Mouse (Mus musculus) liver, embryonic 14.5 days (tissue): ENCODE measurements around the gene Mgat4c. TPM values are rescaled to one million over a fixed set of nuclear protein-coding genes. Genes with fewer than 3 reads are reported as not detected.

ENCODE experiments used
- ATAC-seq: fragments of 200-750 bp; cut with Nextera tagmentation; 2 replicates; pipeline ENCODE4 v1.8.0; 2017; ENCODE audit warnings: moderate number of reproducible peaks, mild to moderate bottlenecking, moderate library complexity; ENCODE audit not compliant: insufficient read depth
- DNase-seq, 3 experiments: peaks; one replicate each; pipeline ENCODE4 v3.0.0-alpha.2; 2012 to 2013; ENCODE audit warnings: low read depth in 3 of 3, low spot score in 3 of 3
- H3K27ac ChIP-seq: fragments of 300-500 bp; sonication (generic); 2 replicates; pipeline ENCODE4 v1.5.1; 2014; ENCODE audit warnings: moderate library complexity, mild to moderate bottlenecking, control low read depth, inconsistent platforms
- H3K27me3 ChIP-seq: fragments of 300-500 bp; sonication (generic); 2 replicates; pipeline ENCODE4 v1.6.1; 2014; ENCODE audit warnings: mild to moderate bottlenecking, low read length, moderate library complexity; ENCODE audit not compliant: control insufficient read depth, insufficient read depth
- H3K36me3 ChIP-seq: fragments of 300-500 bp; sonication (generic); replicated peaks from 2 replicates; pipeline ENCODE4 v1.6.1; 2014; ENCODE audit warnings: low read depth; ENCODE audit not compliant: control insufficient read depth, insufficient read depth
- H3K4me1 ChIP-seq, 2 experiments: fragments of 200-500 bp in 1 of 2; fragments of 300-500 bp in 1 of 2; sonication (generic) in 1 of 2; replicated peaks; 2 replicates each; pipeline ENCODE4 v1.6.1; 2012 to 2014; ENCODE audit warnings: antibody characterized with exemption in 1 of 2, inconsistent platforms in 1 of 2, low read length in 1 of 2; ENCODE audit not compliant: control insufficient read depth in 2 of 2, insufficient read depth in 2 of 2
- H3K4me2 ChIP-seq: fragments of 300-500 bp; sonication (generic); 2 replicates; pipeline ENCODE4 v1.6.1; 2014; ENCODE audit warnings: low read depth, mild to moderate bottlenecking, control low read depth, moderate library complexity
- H3K4me3 ChIP-seq, 2 experiments: fragments of 200-500 bp in 1 of 2; fragments of 300-500 bp in 1 of 2; sonication (generic) in 1 of 2; 2 replicates each; pipeline ENCODE4 v1.5.1; 2012 to 2014; ENCODE audit warnings: low read depth in 2 of 2, low read length in 2 of 2, mild to moderate bottlenecking in 2 of 2, control low read depth in 1 of 2, inconsistent platforms in 1 of 2, moderate library complexity in 1 of 2; ENCODE audit not compliant: insufficient read depth in 1 of 2
- H3K9ac ChIP-seq: fragments of 300-500 bp; sonication (generic); replicated peaks from 2 replicates; pipeline ENCODE4 v1.6.1; 2014; ENCODE audit warnings: mild to moderate bottlenecking, control low read depth, moderate library complexity
- H3K9me3 ChIP-seq: fragments of 300-500 bp; sonication (generic); 2 replicates; pipeline ENCODE4 v1.6.1; 2016; ENCODE audit warnings: low read length, mixed read lengths; ENCODE audit not compliant: control insufficient read depth
- CTCF ChIP-seq: IDR thresholded peaks from 2 replicates; pipeline ENCODE4 v1.5.1; 2016; ENCODE audit warnings: antibody characterized with exemption, low read depth, control low read depth
- EP300 ChIP-seq: IDR thresholded peaks from 2 replicates; pipeline ENCODE4 v1.6.1; 2016; ENCODE audit warnings: antibody characterized with exemption, low read depth
- WGBS: fragments of 180-500 bp; shearing (Covaris S2); extraction: QIAGEN DNeasy Blood & Tissue Kit; methylation state at CpG from one replicate; pipeline ENCODE4 v1.1.7; 2014; ENCODE audit not compliant: insufficient replicate concordance; 5-methylcytosine and 5-hydroxymethylcytosine counted together
- polyA plus RNA-seq, 2 experiments: library from polyadenylated mRNA; depleted of rRNA in 1 of 2; stranded (reverse) in 1 of 2; unstranded in 1 of 2; fragments of >200 nt; fragmentation: Nextera tagmentation in 1 of 2; extraction: Ambion mirVana in 1 of 2; gene quantifications; 2 replicates each; pipeline versions ENCODE4 v1.2.1 to v1.2.3; 2012 to 2014

Mgat4c gene
- polyA plus RNA-seq, 2 experiments = not detected

DNA sequence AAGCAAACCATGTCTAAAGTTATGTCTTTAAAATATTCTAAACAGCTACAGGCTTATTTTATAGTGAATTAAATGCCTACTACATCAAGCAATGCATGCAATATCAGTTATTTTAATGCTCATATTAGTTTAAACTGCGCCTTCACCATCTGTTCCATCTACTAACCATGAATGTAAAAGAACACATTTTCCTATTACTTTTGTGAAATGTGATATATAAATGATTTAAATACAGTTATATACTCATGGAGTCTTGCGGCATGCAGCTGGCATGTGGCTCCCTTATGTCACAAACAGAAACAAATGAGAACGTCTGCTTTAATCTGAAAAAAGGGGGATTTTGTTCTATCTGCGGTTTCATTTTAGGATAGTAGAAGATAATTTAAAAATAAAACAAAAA, 316.3 kb downstream of the Mgat4c start:
- no peak overlapping the region for H3K9ac ChIP-seq
- WGBS = 73% methylated on average over 4 of the region's 4 CpGs
- no peak for DNase-seq
- no peaks in the 10 kb centered on the region for H3K27me3 ChIP-seq
- no peak overlapping the region for H3K27ac ChIP-seq
- TF ChIP-seq CTCF (no peak), EP300 (no peak)
- ATAC-seq = no peak
- no peaks in the 10 kb centered on the region for H3K36me3 ChIP-seq
- no peak overlapping the region for H3K4me2 ChIP-seq
- no peaks in the 10 kb centered on the region for H3K9me3 ChIP-seq
- H3K4me1 ChIP-seq = no peaks in the 10 kb centered on the region
- H3K4me3 ChIP-seq = no peak overlapping the region

DNA sequence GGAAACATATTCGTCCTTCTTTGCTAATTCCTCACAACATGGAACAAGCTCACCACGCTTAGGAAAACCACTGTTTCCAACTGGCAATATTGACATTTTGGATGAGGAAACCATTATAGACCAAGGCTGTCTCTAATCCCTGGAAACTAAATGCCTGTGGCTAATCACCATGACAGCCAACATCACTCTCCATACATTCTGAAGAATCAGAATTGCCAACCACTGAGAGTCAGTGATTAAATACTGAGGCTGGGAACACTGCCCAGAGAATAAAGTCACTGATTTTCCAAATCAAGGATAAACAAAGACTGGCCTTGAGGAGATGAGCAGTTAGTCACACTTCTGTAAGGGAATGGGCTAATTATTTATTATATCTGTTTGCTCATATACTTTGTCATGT, 361.2 kb downstream of the Mgat4c start:
- no peak for ATAC-seq
- 55% methylated on average over 2 of the region's 2 CpGs for WGBS

DNA sequence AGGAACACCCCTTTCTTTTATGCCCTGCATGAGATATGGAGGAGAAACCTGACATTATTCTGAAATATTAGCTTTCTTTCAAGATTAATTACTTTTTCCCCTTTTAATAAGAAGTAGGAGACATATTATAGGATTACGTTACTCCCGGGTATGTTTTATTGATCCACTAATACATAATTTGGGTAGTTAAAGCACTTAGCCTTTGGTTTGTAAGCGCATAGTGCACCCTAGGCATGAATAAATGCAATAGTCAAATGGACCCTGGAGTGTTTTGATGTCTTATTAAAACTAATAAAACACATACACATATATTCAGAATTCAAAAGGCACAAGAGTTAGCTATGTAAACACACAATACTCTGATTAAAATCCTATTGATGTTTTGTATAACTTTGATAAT, 374.9 kb downstream of the Mgat4c start:
- no peak for TF ChIP-seq EP300
- no peak for TF ChIP-seq CTCF
- H3K9me3 ChIP-seq = no peaks in the 10 kb centered on the region
- H3K27ac ChIP-seq = no peak overlapping the region
- H3K9ac ChIP-seq = no peak overlapping the region
- DNase-seq (no peak), ATAC-seq (no peak)
- no peaks in the 10 kb centered on the region for H3K4me1 ChIP-seq
- WGBS = 65% methylated on average over 3 of the region's 3 CpGs
- no peak overlapping the region for H3K4me3 ChIP-seq
- no peak overlapping the region for H3K4me2 ChIP-seq
- H3K36me3 ChIP-seq = no peaks in the 10 kb centered on the region
- H3K27me3 ChIP-seq = no peaks in the 10 kb centered on the region

More for the DNA sequence above, 361.2 kb downstream of the Mgat4c start:
- Histone ChIP-seq H3K9me3 (no peaks in the 10 kb centered on the region), H3K27me3 (no peaks in the 10 kb centered on the region), H3K4me1 (no peaks in the 10 kb centered on the region), H3K4me2 (no peak overlapping the region), H3K9ac (no peak overlapping the region), H3K4me3 (no peak overlapping the region), H3K36me3 (no peaks in the 10 kb centered on the region), H3K27ac (no peak overlapping the region)
- DNase-seq = no peak
- TF ChIP-seq CTCF = no peak
- no peak for TF ChIP-seq EP300

DNA sequence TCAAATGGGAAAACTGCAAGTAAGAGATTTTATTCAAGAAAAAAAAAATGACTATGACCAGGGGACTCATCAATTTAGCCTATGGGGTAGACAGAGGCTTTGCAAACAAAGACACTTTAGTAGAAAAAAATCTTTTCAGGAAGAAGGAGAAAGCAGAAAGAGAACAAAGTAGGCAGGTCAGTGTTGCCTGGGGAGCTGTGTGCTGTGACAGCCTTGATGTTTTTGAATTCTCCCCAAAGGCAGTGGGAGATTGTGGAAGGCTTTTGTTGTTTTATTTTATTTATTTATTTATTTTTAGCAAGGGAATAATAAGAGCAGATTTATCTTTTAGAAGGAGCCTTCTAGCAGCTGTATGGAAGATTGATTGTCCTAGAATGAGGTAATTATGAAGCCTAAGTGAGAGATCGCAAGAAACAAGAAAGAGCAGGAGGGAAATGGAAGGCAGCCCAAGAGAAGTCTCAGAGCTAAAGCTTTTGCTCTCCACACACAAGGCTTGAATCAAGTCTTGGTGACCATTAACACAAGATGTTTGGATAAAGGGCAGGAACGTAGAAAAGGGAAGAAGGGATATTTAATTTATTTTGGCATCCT, 375.8 kb downstream of the Mgat4c start:
- H3K9me3 ChIP-seq = no peaks in the 10 kb centered on the region
- no peak overlapping the region for H3K9ac ChIP-seq
- no peak overlapping the region for H3K4me3 ChIP-seq
- no peaks in the 10 kb centered on the region for H3K4me1 ChIP-seq
- DNase-seq (no peak), ATAC-seq (no peak)
- H3K4me2 ChIP-seq = no peak overlapping the region
- no peak overlapping the region for H3K27ac ChIP-seq
- H3K36me3 ChIP-seq = no peaks in the 10 kb centered on the region
- H3K27me3 ChIP-seq = no peaks in the 10 kb centered on the region
- 51% methylated on average over 2 of the region's 2 CpGs for WGBS
- no peak for TF ChIP-seq CTCF

DNA sequence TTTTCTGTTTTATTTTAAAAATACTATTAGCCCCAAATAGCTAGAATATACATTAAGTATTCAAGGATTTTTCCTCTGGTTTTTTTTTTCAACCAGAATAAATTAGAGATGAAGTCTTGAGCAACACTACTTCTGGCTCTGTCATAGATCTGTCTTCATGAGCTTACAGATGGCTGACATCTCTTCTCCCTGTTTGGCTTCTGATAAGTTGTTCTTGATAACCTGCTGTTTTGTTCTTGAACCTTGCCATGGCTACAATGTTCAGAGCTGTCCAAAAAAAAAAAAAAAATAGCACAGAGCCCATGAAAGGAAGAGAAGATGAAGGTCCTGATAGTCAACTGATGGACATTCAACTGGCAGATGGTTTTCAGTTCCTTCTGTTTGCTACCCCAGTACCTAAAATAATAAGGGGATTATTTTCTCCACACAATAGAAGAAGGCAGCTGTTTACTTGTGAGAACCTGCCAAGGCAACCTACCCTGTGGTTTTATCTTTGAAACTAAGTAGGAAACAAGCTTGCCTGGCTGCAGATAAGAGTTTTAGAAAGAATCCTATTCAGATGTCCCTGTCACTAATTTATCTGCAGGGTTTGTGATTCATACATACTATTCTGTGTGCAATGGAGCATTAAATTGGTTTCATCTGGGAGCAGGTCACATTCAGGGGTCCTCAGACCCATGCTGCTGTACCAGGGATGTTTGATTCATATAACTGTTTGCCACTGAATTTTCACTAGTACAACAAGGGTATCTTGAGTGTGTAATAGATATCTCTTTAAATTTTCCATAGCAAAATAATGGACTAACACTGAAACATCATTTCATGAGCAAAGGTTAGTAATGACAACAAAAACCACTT, 393.5 kb downstream of the Mgat4c start:
- Histone ChIP-seq H3K4me1 (no peaks in the 10 kb centered on the region), H3K9ac (no peak overlapping the region), H3K27ac (no peak overlapping the region), H3K4me2 (no peak overlapping the region), H3K9me3 (no peaks in the 10 kb centered on the region), H3K4me3 (no peak overlapping the region), H3K36me3 (no peaks in the 10 kb centered on the region), H3K27me3 (no peaks in the 10 kb centered on the region)
- no peak for TF ChIP-seq CTCF
- ATAC-seq = no peak
- no peak for DNase-seq
